Mouse (Mus musculus) embryonic fibroblast, embryonic 13.5 days (primary cell): ENCODE results near the gene Rps10.

Experiments
- CTCF ChIP-seq: IDR thresholded peaks from 2 replicates; pipeline ENCODE4 v1.5.1; 2011; ENCODE audit warnings: mild to moderate bottlenecking, control low read depth, low read length, moderate library complexity, borderline replicate concordance; ENCODE audit not compliant: insufficient read depth
- POLR2A ChIP-seq: IDR thresholded peaks from 2 replicates; pipeline ENCODE4 v1.6.1; 2011; ENCODE audit warnings: low read depth, mild to moderate bottlenecking, control low read depth, low read length, moderate library complexity

DNA sequence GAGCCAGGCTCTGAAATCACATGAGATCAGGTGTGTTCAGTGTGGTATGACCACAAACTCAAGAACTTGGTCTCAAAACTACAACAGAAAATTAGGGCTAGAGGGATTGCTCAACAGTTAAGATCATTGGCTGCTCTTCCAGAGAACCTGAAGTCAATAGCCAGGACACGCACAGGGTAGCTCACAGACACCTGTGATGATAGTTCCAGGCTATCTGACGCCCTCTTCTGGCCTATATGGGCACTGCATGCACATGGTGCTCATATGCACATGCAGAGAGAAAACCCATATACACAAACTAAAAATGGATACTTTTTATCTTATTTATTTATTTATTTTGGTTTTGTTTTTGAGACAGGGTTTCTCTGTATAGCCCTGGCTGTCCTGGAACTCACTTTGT, 8.1 kb upstream of the Rps10 start:
- no peak for TF ChIP-seq CTCF
- TF ChIP-seq POLR2A: no peak
